In the genomic region with DNA sequence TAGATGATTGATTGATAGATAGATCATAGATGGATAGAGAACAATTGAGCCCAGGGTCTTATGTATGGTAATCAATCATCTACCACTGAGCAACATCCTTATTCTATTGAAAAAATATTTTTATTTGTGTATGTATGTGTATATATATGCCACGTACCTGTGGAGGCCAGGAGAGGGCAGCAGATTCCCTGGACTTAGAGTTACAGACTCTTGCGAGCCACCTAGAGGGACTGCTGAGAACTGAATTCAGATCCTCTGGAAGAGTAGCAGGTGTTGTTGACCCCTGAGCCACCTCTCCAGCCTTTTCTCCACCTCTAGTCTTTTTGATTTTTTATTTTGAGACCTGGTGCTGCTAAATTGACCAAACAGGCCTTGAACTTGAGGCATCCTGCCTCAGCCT, we compare ENCODE assay signal across 11 mouse cellular contexts. TPM values are rescaled to one million over a fixed set of nuclear protein-coding genes. Genes with fewer than 3 reads are reported as not detected.
DNase-seq lines count a peak whose midpoint lies in the region; ATAC-seq and TF ChIP-seq lines count a peak whose summit lies in the region.
"Had no signal": no experiment of that assay in that cellular context is flagged by ENCODE, and none has a peak within 500 bp of the region (broad histone marks: within the 10 kb centered on the region; RNA-seq: fewer than 3 reads in every experiment).

No protein-coding gene starts in this region.

- H3K4me1 ChIP-seq in hindbrain, postnatal 0 days (ENCODE audit: insufficient read depth, low read length): no peaks in the 10 kb centered on the region
- H3K4me1 ChIP-seq in hindbrain, embryonic 12.5 days: no peaks in the 10 kb centered on the region

- H3K36me3 ChIP-seq in hindbrain, postnatal 0 days (ENCODE audit: insufficient read depth, low read length): no peaks in the 10 kb centered on the region
- H3K36me3 ChIP-seq in hindbrain, embryonic 12.5 days: no peaks in the 10 kb centered on the region

- TF ChIP-seq CTCF in hindbrain, postnatal 0 days (IDR thresholded peaks at IDR 0.05; ENCODE audit: low read depth): peak; percentile 71

- 40% methylated on average over 2 of the region's 2 CpGs for WGBS in hindbrain, postnatal 0 days
- WGBS in hindbrain, embryonic 12.5 days: 33% methylated on average over 2 of the region's 2 CpGs

- ATAC-seq in hindbrain, postnatal 0 days: no peak
- no peak for ATAC-seq in hindbrain, embryonic 12.5 days (ENCODE audit: low FRiP score)
- ATAC-seq: hindbrain, embryonic 16.5 days had no signal

- H3K4me2 ChIP-seq in hindbrain, postnatal 0 days (ENCODE audit: low read depth, low read length): no peak overlapping the region
- no peak overlapping the region for H3K4me2 ChIP-seq in hindbrain, embryonic 12.5 days (replicated peaks)

- H3K27me3 ChIP-seq in hindbrain, postnatal 0 days (ENCODE audit: insufficient read depth, low read length): no peaks in the 10 kb centered on the region
- H3K27me3 ChIP-seq in hindbrain, embryonic 12.5 days: no peaks in the 10 kb centered on the region

- intact Hi-C loops in gastrocnemius, postnatal 14 days (cut with DNase I; ENCODE audit: low total_unique reads): no loop called here

- H3K9me3 ChIP-seq in hindbrain, postnatal 0 days (ENCODE audit: low read length): no peaks in the 10 kb centered on the region
- H3K9me3 ChIP-seq in hindbrain, embryonic 12.5 days (replicated peaks): no peaks in the 10 kb centered on the region

- DNase-seq in hindbrain, postnatal 0 days (ENCODE audit: low spot score): peak; percentile 53
- peak; percentile 15 for DNase-seq in CD4-positive helper T cell, adult 2 months (ENCODE audit: low read depth, low spot score)
- DNase-seq in adipocyte (ENCODE audit: low spot score): peak; percentile 36
- DNase-seq in induced T-regulatory cell, adult 2 months (ENCODE audit: low read depth): peak; percentile 60
- no peak for DNase-seq in adrenal gland, adult (ENCODE audit: inconsistent age in 2 of 2, low spot score in 1 of 2)
- no peak for DNase-seq in Muller cell, postnatal 12 days (ENCODE audit: inconsistent ontology term)
- no peak for DNase-seq in gastrocnemius, postnatal 14 days
- DNase-seq: left cerebral cortex, postnatal 4 days had no signal

- H3K4me3 ChIP-seq in hindbrain, postnatal 0 days (ENCODE audit: low read length): no peak overlapping the region
- H3K4me3 ChIP-seq in hindbrain, embryonic 12.5 days: no peak overlapping the region

- no peak overlapping the region for H3K27ac ChIP-seq in hindbrain, postnatal 0 days
- no peak overlapping the region for H3K27ac ChIP-seq in hindbrain, embryonic 12.5 days

- no peak overlapping the region for H3K9ac ChIP-seq in hindbrain, postnatal 0 days (replicated peaks; ENCODE audit: low read length)
- no peak overlapping the region for H3K9ac ChIP-seq in hindbrain, embryonic 12.5 days

RNA-seq across cellular contexts. Expression of a gene that starts 32.8 kb away (rescaled TPM):
- 57.9 and 58.1 TPM in 2 replicates for total RNA-seq in hindbrain, postnatal 0 days (2014; rRNA removed)
- polyA plus RNA-seq in hindbrain, postnatal 0 days (2015; fragmentation: Nextera tagmentation; extraction: Ambion mirVana): 19.5 and 22.6 TPM in 2 replicates
- polyA plus RNA-seq in hindbrain, embryonic 12.5 days (2016; fragmentation: Nextera tagmentation; extraction: Ambion mirVana): 32.6 and 33.3 TPM in 2 replicates
- 10 to 100 TPM; 11.0 to 13.1 TPM for total RNA-seq in gastrocnemius, postnatal 14 days (2021)

RNA-seq across cellular contexts. Expression of a gene that starts 34.1 kb away (rescaled TPM):
- not detected in 2 replicates for total RNA-seq in hindbrain, postnatal 0 days (2014; rRNA removed)
- polyA plus RNA-seq in hindbrain, postnatal 0 days (2015; fragmentation: Nextera tagmentation; extraction: Ambion mirVana): not detected in 2 replicates
- polyA plus RNA-seq in hindbrain, embryonic 12.5 days (2016; fragmentation: Nextera tagmentation; extraction: Ambion mirVana): not detected in 2 replicates
- not detected for total RNA-seq in gastrocnemius, postnatal 14 days (2021)
- total RNA-seq: left cerebral cortex, postnatal 4 days had no signal
- polyA plus RNA-seq: hindbrain, embryonic 16.5 days; stomach, embryonic 14.5 days had no signal

RNA-seq across cellular contexts. Expression of a gene that starts 44.3 kb away (rescaled TPM):
- total RNA-seq in hindbrain, postnatal 0 days (2014; rRNA removed): not detected in 2 replicates
- not detected in 2 replicates for polyA plus RNA-seq in hindbrain, postnatal 0 days (2015; fragmentation: Nextera tagmentation; extraction: Ambion mirVana)
- not detected in 2 replicates for polyA plus RNA-seq in hindbrain, embryonic 12.5 days (2016; fragmentation: Nextera tagmentation; extraction: Ambion mirVana)
- not detected for total RNA-seq in gastrocnemius, postnatal 14 days (2021)
- total RNA-seq: left cerebral cortex, postnatal 4 days had no signal
- polyA plus RNA-seq: hindbrain, embryonic 16.5 days; stomach, embryonic 14.5 days had no signal

Comparison
In these comparisons a context has a peak if more than half of its experiments do, and no peak if none do; other contexts are left out.
1. DNase-seq: peak in hindbrain, postnatal 0 days (single experiment), CD4-positive helper T cell, adult 2 months (single experiment), adipocyte (single experiment) and induced T-regulatory cell, adult 2 months (single experiment); none in adrenal gland, adult (0 of 2), Muller cell, postnatal 12 days (single experiment) and gastrocnemius, postnatal 14 days (single experiment).